Comparison of ENCODE assay signal across 16 mouse cellular contexts in genomic region chr17:52873195-52873594, GRCm38 (mm10).
DNase-seq lines count a peak whose midpoint lies in the region; ATAC-seq lines count a peak whose summit lies in the region.
"Had no signal": no experiment of that assay in that cellular context is flagged by ENCODE, and none has a peak within 500 bp of the region (broad histone marks: within the 10 kb centered on the region; RNA-seq: fewer than 3 reads in every experiment).

No protein-coding gene starts in this region.

- ATAC-seq in frontal cortex, adult (ENCODE audit: low TSS enrichment) = peak; percentile 97
- ATAC-seq: midbrain, embryonic 13.5 days; Patski had no signal

- no peak for DNase-seq in frontal cortex, postnatal 25 days (ENCODE audit: low spot score in 2 of 2)
- DNase-seq in right cerebral cortex, adult 18-20 months = peak; percentile 35
- no peak for DNase-seq in right cerebral cortex, postnatal 4 days
- peak; percentile 28 to 48 for DNase-seq in frontal cortex, adult 2 months (ENCODE audit: extremely low spot score in 1 of 2, low spot score in 1 of 2)
- peak; percentile 6 for DNase-seq in right cerebral cortex, postnatal 25 days
- DNase-seq in cerebellum, postnatal 14 days = no peak
- no peak for DNase-seq in thymus, postnatal 10 days (ENCODE audit: low spot score in 2 of 2)
- DNase-seq: cerebellum, adult 8-10 months; gastrocnemius, adult 2 months; kidney, adult 11 months; kidney, postnatal 4 days; lung, embryonic 14.5 days; thymus, adult 18-20 months had no signal

Comparison
In these comparisons a context has a peak if more than half of its experiments do, and no peak if none do; other contexts are left out.
1. DNase-seq: peak in right cerebral cortex, adult 18-20 months (single experiment), frontal cortex, adult 2 months (2 of 2) and right cerebral cortex, postnatal 25 days (single experiment); none in frontal cortex, postnatal 25 days (0 of 2), right cerebral cortex, postnatal 4 days (single experiment), cerebellum, postnatal 14 days (0 of 2) and thymus, postnatal 10 days (0 of 2).